Mouse (Mus musculus): Measurements from ENCODE around the gene N4bp3. TPM values are rescaled to one million over a fixed set of nuclear protein-coding genes. Genes with fewer than 3 reads are reported as not detected.

N4bp3 gene
- polyA plus RNA-seq (2012; rRNA removed): 7.5 and 8.3 TPM in 2 replicates

GRCm38 (mm10) chr11:51650691-51651515 is at the start of gene N4bp3, which contains the start of gene D930048N14Rik:
Gene N4bp3, minus strand, starts transcription at chr11:51650842.
Gene D930048N14Rik, plus strand, starts transcription at chr11:51650954.

GRCm38 (mm10) chr11:51688330-51689328 is 38.0 kb upstream of the N4bp3 start, which contains the start of gene 0610009B22Rik:
Gene 0610009B22Rik, minus strand, starts transcription at chr11:51688874.

GRCm38 (mm10) chr11:51635525-51636322 is 14.9 kb downstream of the N4bp3 start, which contains the start of gene Rmnd5b:
Gene Rmnd5b, minus strand, starts transcription at chr11:51635896.

GRCm38 (mm10) chr11:51619409-51620060 is 31.1 kb downstream of the N4bp3 start, which contains the start of gene Nhp2:
Gene Nhp2, plus strand, starts transcription at chr11:51619735.

GRCm38 (mm10) chr11:51606447-51607095 is 44.1 kb downstream of the N4bp3 start, which contains the start of gene Hnrnpab:
Gene Hnrnpab, minus strand, starts transcription at chr11:51606847.

Other genes with a start within 250 kb of the N4bp3 start
- gene Phykpl, start 66.1 kb downstream of the N4bp3 start, polyA plus RNA-seq (2012; rRNA removed): 7.2 and 10.1 TPM in 2 replicates
- gene Hnrnpab, start 44.0 kb downstream of the N4bp3 start, polyA plus RNA-seq (2012; rRNA removed): 737 and 915 TPM in 2 replicates
- 123 and 142 TPM in 2 replicates for gene Nhp2, start 31.1 kb downstream of the N4bp3 start, polyA plus RNA-seq (2012; rRNA removed)
- 31.3 and 35.2 TPM in 2 replicates for gene Rmnd5b, start 14.9 kb downstream of the N4bp3 start, polyA plus RNA-seq (2012; rRNA removed)
- gene D930048N14Rik, start 112 bp upstream of the N4bp3 start, polyA plus RNA-seq (2012; rRNA removed): 1.2 and 3.3 TPM in 2 replicates
- 23.7 and 51.7 TPM in 2 replicates for gene 0610009B22Rik, start 38.0 kb upstream of the N4bp3 start, polyA plus RNA-seq (2012; rRNA removed)
- 5.7 and 10.7 TPM in 2 replicates for gene Sec24a, start 112.8 kb upstream of the N4bp3 start, polyA plus RNA-seq (2012; rRNA removed)
- gene Sar1b, start 112.8 kb upstream of the N4bp3 start, polyA plus RNA-seq (2012; rRNA removed): 40.0 and 64.0 TPM in 2 replicates
- gene Jade2, start 206.8 kb upstream of the N4bp3 start, polyA plus RNA-seq (2012; rRNA removed): 0.84 and 1.3 TPM in 2 replicates

Measured in central nervous system, embryonic 11.5 days (tissue).